Mouse (Mus musculus) ES-Bruce4 (cell line): Measurements from ENCODE around the gene Map1b. TPM values are rescaled to one million over a fixed set of nuclear protein-coding genes. Genes with fewer than 3 reads are reported as not detected.

Experiments
- H3K27ac ChIP-seq: 2 replicates; pipeline ENCODE4 v1.5.1; 2012; ENCODE audit warnings: low read length, inconsistent platforms; ENCODE audit not compliant: insufficient read depth
- H3K27me3 ChIP-seq: 2 replicates; pipeline ENCODE4 v1.6.1; 2012; ENCODE audit warnings: mild to moderate bottlenecking, low read length, inconsistent platforms; ENCODE audit not compliant: control insufficient read depth, poor library complexity, insufficient read depth, severe bottlenecking
- H3K36me3 ChIP-seq: 2 replicates; pipeline ENCODE4 v1.6.1; 2012; ENCODE audit warnings: inconsistent platforms, mild to moderate bottlenecking, low read length, moderate library complexity; ENCODE audit not compliant: control insufficient read depth, poor library complexity, insufficient read depth, severe bottlenecking
- H3K4me1 ChIP-seq: one replicate; pipeline ENCODE4 v1.8.1; 2011; ENCODE audit warnings: low read length; ENCODE audit not compliant: control insufficient read depth, insufficient read depth
- H3K4me3 ChIP-seq: 2 replicates; pipeline ENCODE4 v1.5.1; 2011; ENCODE audit warnings: low read depth, mild to moderate bottlenecking, low read length
- H3K9ac ChIP-seq: 2 replicates; pipeline ENCODE4 v1.6.1; 2012; ENCODE audit warnings: low read depth, mild to moderate bottlenecking, inconsistent platforms; ENCODE audit not compliant: poor library complexity, severe bottlenecking
- H3K9me3 ChIP-seq: replicated peaks from 2 replicates; pipeline ENCODE4 v1.6.1; 2012; ENCODE audit warnings: mild to moderate bottlenecking, low read length, inconsistent platforms; ENCODE audit not compliant: control insufficient read depth, poor library complexity, insufficient read depth, severe bottlenecking
- CTCF ChIP-seq: IDR thresholded peaks from one replicate; pipeline ENCODE4 v1.8.1; 2011; ENCODE audit warnings: low read depth, low read length
- EP300 ChIP-seq: IDR thresholded peaks from 2 replicates; pipeline ENCODE4 v1.6.1; 2011; ENCODE audit warnings: low read depth, low read length; ENCODE audit not compliant: insufficient read depth
- POLR2A ChIP-seq: IDR thresholded peaks from one replicate; pipeline ENCODE4 v1.8.1; 2011; ENCODE audit warnings: low read length; ENCODE audit not compliant: insufficient read depth
- polyA plus RNA-seq: library from polyadenylated mRNA; stranded (reverse); fragments of >200 nt; gene quantifications from 2 replicates; pipeline ENCODE4 v1.2.4, GENCODE M21; 2011; ENCODE audit warnings: low read depth; ENCODE audit not compliant: missing spikeins, insufficient read depth, insufficient read length

The Map1b gene
- polyA plus RNA-seq, 1 experiment: 47.9 TPM

DNA sequence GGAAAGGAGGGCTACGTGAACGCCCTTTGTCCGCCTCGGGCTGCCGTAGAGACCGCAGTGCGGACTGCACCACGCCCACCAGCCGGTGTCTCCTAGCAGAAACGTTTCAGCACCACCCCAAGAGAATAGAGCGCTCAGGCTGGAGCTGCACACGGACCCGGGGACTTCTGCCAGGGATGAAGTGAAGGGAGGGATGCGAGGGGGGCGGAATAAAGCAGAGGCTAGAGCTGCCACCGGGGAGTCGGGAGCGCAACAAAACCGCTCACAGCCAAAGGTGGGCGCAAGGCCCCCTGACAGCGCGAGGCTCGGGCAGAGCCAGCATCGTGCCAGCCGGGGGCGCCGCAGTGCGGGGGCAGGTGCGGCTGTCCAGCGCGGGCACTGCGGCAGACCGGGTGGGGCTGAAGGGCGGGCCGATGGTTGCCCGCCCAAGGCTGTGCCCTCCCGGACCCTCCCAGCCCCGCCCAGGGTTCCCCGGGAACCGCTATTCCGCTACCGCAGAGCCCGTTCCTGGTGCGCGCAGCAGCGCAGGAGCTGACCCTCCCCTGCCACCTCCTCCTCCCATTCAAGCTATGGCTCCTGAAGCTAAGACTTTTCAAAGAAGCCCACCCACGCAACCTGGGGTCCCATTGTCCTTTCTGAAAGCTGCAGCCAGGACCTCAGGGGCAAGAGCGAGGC lies 1.3 kb downstream of the Map1b start:
- Histone ChIP-seq H3K9me3 (no peaks in the 10 kb centered on the region), H3K27ac (no peak overlapping the region), H3K4me3 (peak overlapping the region; percentile 74), H3K9ac (peak overlapping the region; percentile 63; the same call in 1 of the 2 replicates), H3K4me1 (no peaks in the 10 kb centered on the region), H3K36me3 (no peaks in the 10 kb centered on the region), H3K27me3 (no peaks in the 10 kb centered on the region)
- TF ChIP-seq POLR2A (no peak), EP300 (0 out of 2 replicates have a peak, but pooled peaks have one; percentile 45), CTCF (peak; percentile 11)

DNA sequence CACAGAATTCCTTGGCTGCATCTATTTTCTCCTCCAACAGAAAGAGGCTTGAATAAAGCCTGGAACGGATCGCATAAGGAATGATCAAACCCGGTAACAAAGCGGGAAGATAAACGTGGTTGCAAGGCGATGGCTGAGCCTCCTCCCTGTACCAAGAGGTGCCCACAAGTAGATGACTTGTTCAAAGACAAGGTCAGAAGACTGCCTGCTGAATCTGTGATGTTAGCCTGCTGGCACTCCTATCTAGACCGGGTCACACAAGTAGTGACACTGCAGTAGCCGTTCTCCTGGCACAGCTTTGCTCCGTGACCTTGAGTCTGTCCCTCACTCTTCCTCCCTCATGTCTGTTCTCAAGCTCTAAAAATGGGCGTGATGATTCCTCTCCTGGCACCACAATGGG lies 2.4 kb downstream of the Map1b start:
- Histone ChIP-seq H3K9ac (no peak overlapping the region), H3K4me3 (no peak overlapping the region), H3K4me1 (no peaks in the 10 kb centered on the region), H3K27me3 (no peaks in the 10 kb centered on the region), H3K9me3 (no peaks in the 10 kb centered on the region), H3K36me3 (no peaks in the 10 kb centered on the region), H3K27ac (no peak overlapping the region)
- no peak for TF ChIP-seq EP300
- no peak for TF ChIP-seq POLR2A
- TF ChIP-seq CTCF: no peak

DNA sequence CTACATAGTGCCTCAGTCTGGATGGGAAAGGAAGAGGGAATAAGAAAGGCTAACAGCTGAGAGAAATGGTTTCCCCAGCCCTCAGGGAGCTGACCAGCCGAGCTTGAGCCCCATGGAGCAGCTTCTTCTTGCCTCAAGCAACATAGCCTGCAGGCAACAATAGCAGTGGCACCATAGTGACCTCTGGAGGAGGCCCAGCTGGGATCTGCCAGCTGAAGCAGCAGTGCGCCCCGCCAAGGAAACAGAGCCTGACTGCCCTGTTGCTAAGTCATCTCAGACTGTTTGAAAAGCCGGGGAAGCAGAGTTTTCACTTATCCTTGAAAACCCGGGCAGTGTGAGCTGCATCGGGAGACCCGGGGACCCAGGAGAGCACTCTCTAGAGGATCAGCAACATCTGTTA lies 3.2 kb downstream of the Map1b start:
- H3K9ac ChIP-seq: no peak overlapping the region
- H3K9me3 ChIP-seq: no peaks in the 10 kb centered on the region
- H3K4me3 ChIP-seq: no peak overlapping the region
- H3K36me3 ChIP-seq: no peaks in the 10 kb centered on the region
- H3K27me3 ChIP-seq: no peaks in the 10 kb centered on the region
- no peak overlapping the region for H3K27ac ChIP-seq
- TF ChIP-seq EP300: no peak
- no peak for TF ChIP-seq POLR2A
- TF ChIP-seq CTCF: peak; percentile 45
- no peaks in the 10 kb centered on the region for H3K4me1 ChIP-seq

DNA sequence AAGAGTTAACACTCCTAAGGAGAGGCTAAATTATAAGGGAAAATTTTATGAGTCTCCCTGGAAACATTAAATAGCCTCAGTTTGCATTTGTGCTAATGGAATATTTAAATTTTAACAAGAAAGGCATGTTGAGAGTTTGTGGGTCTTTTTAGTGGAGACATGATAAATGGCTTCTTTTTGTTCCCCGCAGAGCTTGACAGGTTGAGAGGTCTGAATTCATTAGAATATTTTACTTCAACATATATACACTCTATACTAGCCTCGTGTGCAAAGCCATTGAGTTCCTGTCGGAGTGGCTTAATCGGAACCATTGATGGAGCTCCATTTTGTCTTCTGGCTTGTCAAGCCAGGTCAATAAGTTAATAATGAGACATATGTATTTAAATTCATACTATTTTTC lies 6.4 kb downstream of the Map1b start:
- H3K9ac ChIP-seq: no peak overlapping the region
- H3K36me3 ChIP-seq: no peaks in the 10 kb centered on the region
- H3K9me3 ChIP-seq: no peaks in the 10 kb centered on the region
- H3K4me1 ChIP-seq: no peaks in the 10 kb centered on the region
- no peak for TF ChIP-seq CTCF
- no peak for TF ChIP-seq EP300
- TF ChIP-seq POLR2A: no peak
- no peak overlapping the region for H3K27ac ChIP-seq
- no peak overlapping the region for H3K4me3 ChIP-seq
- H3K27me3 ChIP-seq: no peaks in the 10 kb centered on the region

DNA sequence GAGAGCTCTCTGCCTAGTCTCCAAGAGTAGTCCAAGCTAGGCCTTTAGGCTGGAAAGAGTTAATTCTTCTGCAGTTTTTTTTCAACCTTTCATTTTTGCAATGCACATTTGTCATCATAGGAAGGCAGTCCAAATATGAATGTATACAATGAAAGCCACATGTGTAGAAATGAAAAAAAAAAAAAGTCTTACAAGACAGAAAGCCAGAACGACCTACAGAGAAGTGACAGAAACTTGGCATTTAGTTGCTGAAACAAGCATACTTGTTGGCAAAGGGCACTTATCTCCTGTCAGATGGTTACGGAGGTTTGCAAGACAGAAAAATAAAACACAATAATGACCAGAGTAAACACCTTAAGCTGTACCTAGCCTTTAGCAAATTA lies 9.8 kb downstream of the Map1b start:
- TF ChIP-seq POLR2A: no peak
- no peak for TF ChIP-seq EP300
- Histone ChIP-seq H3K9me3 (no peaks in the 10 kb centered on the region), H3K27me3 (no peaks in the 10 kb centered on the region), H3K9ac (no peak overlapping the region), H3K4me3 (no peak overlapping the region), H3K36me3 (no peaks in the 10 kb centered on the region), H3K27ac (no peak overlapping the region), H3K4me1 (no peaks in the 10 kb centered on the region)

DNA sequence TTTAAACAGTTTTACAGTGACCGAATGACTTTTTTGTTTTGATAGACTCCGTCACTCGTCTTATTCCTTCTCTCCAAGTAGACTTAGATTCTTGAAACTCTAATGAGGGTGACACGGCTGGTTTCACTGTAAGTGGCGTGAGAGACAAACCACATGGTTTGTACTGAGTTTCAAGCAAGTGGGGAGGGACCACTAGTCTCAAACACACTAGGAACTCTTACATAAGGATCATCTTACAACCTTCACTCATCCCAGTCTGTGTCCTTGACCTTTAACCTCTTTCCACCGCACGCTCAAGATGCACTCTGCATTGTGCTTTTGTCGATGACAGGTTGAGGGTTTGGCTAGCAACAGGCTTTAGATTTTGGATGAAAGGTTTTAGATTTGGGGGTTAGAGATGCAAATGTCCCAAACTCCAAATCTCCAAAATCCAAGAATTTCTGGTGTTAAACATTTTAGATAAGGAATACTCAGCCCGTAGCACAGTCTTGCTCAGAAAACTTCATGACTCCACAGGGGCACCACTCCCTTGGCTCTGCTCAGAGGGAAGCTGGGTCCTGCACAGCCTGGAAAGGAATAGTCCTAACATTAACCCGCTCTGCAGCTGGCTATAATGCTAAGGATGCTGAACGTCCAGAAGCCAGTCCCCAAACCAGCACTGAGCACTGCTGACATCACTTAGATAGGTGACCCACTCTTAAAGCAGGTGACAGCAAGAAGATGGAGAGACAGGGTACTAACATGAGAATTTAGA lies 10.3 kb downstream of the Map1b start:
- no peaks in the 10 kb centered on the region for H3K36me3 ChIP-seq
- no peak overlapping the region for H3K4me3 ChIP-seq
- no peaks in the 10 kb centered on the region for H3K9me3 ChIP-seq
- TF ChIP-seq CTCF (no peak), EP300 (no peak), POLR2A (no peak)
- no peak overlapping the region for H3K27ac ChIP-seq
- no peaks in the 10 kb centered on the region for H3K27me3 ChIP-seq
- H3K9ac ChIP-seq: no peak overlapping the region
- no peaks in the 10 kb centered on the region for H3K4me1 ChIP-seq
